Mouse (Mus musculus) WW6 (cell line): ENCODE results near the gene Slmap.
"Not testable (repeated sequence)": the region's sequence is repeated elsewhere in the genome, so short reads cannot be mapped to it uniquely, and the experiment has no call there.

Experiments used
- DNase-seq: peaks from one replicate; pipeline ENCODE4 v3.0.0-alpha.2; 2013; ENCODE audit warnings: low read depth, low spot score

The Slmap gene

DNA sequence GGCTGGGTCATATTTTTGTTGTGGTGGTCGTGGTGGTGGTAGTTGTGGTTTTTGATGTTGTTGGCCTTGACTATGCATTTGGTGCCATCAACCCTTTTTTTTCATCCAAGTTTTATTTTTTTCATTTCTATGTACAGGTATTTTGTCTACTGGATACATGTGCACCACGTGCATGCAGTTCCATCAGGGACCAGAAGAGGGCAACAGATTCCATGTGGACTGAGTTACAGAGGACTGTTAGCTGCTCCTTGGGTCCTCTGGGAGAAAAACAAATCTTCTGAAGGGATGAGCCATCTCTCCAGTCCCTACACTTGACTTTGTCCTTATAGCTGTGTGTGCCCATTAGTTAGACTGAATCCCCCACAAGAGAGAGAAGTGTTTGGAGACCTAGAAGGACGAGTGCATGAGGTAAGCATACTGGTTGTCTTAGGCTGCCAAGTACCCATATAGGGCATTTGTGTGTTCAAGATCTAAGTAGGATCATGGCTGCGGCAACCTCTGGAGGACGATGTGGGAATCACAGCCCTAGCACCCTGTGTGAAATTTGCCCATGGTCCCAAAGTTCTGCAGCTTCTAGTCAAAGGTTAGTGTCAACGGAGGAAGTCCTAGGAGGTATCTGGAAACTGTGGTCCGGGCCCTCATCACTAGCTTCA, 136.1 kb downstream of the Slmap start:
- DNase-seq: no peak

DNA sequence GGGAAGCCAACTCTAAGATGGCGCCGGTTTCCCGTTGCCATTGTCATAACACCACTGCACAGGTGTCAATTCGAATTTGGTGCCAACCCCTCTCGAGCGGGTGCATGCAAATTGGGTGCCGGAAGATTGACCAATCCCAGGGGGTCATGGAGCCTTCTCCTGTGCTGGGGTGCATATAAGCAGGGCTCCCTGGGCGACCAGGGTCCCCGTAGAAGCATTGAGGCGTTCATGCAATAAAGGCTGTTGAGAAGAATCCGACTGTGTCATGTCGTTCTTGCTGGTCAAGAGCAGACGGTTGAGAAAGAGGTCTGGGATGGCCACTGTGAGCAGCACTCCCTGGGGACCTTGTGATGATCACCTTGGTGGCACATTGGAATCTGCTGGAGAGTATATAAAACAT, 142.9 kb downstream of the Slmap start:
- DNase-seq: no peak

DNA sequence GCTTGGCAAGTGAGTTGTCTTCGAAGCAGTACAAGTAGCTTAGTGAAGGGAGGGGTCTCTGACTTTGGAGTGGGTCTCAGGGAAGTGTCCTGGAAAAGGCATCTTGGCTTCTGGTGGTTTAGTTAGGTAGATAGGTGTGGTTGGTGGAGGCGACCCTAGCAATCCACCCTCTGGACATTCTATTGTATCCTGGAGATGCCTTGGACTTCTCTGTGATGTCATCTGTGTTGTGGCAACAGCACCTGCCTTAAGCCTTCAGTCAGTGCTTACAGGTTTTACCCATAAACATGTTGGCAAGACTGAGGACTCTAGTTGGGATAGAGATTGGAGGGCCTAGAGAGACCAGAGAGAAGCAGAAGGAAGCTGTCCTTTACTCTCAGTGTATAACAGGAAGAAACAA, 145.8 kb downstream of the Slmap start:
- DNase-seq: not testable (repeated sequence)

DNA sequence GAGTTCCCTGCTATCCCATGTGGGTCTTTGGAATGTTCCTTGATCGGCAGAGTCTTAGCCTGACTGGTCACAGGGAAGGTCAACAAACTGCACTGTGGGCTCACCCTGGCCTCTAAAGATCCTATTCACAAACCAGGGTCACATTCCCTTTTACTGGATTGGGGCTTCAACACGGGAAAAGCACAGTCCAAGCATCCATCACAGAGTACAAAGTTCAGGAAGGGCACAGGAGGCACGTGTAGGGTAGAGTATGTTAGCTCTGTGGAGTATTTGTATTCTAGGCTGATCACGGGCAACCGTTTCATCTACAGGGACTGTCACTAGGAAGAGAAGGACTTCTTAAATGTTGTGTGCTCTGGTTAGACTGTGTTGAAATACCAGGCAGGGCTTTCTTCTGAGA, 147.7 kb downstream of the Slmap start:
- DNase-seq: not testable (repeated sequence)

DNA sequence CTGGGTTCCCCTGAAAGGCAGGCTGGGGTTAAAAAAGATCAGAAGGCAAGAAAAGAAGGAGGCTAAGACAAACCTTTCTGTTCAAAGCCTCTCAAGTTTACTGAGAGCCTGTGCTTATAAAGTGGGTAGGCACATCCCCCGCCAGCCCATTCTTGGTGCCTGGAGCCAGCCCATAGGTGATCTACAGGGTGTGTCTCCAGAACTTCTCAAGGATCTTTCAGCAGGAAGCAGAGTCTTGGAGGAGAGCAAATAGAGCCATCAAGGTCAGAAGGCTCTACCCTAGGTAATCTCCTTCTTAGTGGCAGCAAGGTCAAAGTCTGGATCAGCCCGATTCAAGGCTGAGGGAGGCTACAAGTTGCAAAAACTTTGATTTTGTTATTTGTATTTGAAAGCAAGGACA, 149.1 kb downstream of the Slmap start:
- not testable (repeated sequence) for DNase-seq

DNA sequence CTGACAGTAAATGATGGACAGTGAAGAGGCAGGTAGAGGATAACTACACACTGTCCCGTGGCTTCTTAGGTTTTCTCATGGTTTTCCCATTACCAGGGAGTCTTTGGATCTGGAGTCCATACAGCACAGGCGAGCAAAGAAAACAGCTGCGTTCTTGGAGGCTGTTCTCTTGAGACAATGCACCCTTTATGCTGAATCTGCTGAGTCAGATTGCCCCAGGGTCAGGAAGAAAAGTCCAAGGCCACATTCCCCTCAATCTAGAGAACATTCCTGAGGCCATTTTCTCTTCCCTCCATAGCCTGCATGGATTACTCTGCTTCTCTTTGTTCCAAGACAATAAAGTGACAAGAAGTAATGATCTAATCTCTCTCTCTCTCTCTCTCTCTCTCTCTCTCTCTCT, 155.7 kb downstream of the Slmap start:
- DNase-seq: peak; percentile 26

DNA sequence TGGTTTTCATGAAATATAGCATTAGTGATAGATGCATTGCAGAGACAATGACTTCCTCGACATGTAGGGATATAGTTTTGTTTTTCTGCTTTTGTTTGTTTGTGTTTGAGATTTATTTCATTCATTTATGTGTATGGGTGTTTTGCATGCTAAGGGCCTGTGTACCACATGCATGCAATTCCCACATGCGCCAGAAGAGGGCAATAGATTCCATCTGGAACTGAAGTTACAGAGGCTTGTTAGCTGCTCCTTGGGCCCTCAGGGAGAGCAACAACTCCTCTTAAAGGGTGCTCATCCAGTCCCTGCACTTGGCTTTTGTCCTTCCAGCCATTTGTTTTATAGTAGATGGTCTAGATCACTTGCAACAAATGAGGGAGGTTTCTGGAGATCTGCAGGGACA, 158.1 kb downstream of the Slmap start:
- DNase-seq: peak; percentile 36
